Mouse (Mus musculus) mature B cell (primary cell): Measurements from ENCODE around the gene Hibadh.

ENCODE experiments used
- in situ Hi-C: fragments of 300-500 bp; cut with MboI; formaldehyde crosslinking; loops from 2 replicates; pipeline ENCODE4 v1.14.3; 2019

Gene Hibadh

DNA sequence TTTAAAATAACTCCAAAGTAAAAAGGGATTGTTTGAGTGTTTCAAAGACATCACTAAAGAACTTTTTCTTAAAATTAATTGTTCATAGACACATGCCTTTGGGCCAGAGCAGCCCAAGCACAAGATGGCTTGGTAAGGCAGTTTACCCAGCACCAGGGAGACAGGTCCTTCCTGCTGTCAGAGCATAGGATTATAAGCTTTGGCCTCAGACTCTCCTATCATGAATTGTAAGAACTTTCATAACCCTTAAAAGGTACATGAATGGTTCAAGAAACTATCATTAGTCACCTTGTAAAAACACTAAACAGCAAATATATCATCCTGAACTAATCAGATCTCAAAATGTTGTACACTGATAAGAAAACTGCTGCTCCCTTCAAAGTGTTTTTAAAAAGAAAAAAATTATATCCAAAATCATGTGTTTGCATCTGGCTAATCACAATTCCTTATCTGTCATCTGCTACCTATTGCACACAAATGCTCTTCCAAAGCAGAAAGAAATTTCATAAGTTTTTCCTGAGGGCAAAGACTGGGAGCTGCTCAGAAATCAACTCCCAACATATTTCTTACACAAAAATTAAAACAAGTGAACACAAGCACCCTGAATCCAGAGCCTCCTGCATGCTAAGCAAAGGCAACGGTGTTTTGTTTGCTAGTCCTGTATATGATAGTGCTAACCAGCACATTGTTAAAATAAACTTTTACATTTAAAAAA, 1.6 kb downstream of the Hibadh start:
- in situ Hi-C loops: no loop called here

GRCm38 (mm10) chr6:52637337-52637736, 2.9 kb downstream of the Hibadh start:
- in situ Hi-C loops: no loop called here

GRCm38 (mm10) chr6:52635395-52635794, 4.8 kb downstream of the Hibadh start:
- in situ Hi-C loops: no loop called here

GRCm38 (mm10) chr6:52630625-52631024, 9.6 kb downstream of the Hibadh start:
- in situ Hi-C loops: no loop called here

- in situ Hi-C loops: no loop called here
Measured at GRCm38 (mm10) chr6:52629180-52629579, 11.0 kb downstream of the Hibadh start.

GRCm38 (mm10) chr6:52626735-52627134, 13.5 kb downstream of the Hibadh start:
- in situ Hi-C loops: no loop called here

GRCm38 (mm10) chr6:52623741-52624140, 16.4 kb downstream of the Hibadh start:
- in situ Hi-C loops: no loop called here

- in situ Hi-C loops: no loop called here
Measured at GRCm38 (mm10) chr6:52621731-52622480, 18.3 kb downstream of the Hibadh start.

GRCm38 (mm10) chr6:52620090-52620489, 20.1 kb downstream of the Hibadh start:
- in situ Hi-C loops: no loop called here

DNA sequence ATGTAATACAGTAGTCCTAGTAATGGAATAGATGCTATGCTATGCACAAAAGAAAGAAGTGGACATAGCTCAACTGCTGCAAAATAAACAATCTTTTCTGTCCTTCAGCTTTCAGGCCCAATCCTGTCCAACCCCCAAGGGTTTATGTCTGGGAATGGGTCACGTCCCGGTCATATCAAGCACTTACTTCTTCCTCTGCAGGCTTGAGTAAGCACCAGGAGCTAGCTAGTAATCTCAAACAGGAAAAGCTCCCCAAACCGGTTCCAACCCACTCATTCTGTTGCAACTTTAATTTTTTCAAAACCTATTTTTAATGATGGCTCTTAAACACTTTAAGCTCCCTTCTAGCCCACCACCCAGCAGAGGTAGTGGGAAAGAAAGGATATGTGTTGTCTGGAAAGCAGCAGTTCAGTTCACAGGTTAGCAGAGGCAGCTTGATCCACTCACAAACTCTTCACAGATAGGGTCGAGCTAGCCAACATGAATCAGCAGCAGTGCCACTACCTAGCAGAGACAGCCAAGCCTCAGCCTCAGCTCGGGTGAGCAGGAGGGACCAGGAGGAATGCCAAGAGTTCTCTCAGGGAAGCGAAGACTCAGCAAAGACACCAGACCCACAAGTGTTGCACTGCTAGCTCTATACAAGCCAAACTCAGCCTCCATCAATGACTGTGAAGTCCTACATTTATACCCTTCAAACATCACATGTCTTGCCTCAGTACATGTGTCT, 30.4 kb downstream of the Hibadh start:
- in situ Hi-C loops: no loop called here

DNA sequence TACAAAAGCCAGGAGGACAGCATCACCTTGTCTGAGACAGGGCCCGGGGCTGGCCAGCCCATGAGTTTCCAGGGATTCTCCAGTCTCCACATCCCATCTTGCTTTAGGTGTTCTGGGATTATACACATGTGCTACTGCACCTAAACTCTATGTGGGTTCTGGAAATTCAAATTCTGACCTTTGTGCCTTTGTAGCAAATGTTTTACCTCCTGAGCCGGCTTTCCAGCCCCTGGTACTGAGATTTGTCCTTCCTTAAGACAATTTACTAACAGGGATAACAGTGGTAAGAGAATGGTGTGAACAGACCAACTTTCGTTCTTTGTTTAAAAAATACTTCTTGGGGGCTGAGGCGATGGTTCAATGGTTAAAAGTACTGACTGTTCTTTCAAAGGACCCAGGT, 32.1 kb downstream of the Hibadh start:
- in situ Hi-C loops: no loop called here

DNA sequence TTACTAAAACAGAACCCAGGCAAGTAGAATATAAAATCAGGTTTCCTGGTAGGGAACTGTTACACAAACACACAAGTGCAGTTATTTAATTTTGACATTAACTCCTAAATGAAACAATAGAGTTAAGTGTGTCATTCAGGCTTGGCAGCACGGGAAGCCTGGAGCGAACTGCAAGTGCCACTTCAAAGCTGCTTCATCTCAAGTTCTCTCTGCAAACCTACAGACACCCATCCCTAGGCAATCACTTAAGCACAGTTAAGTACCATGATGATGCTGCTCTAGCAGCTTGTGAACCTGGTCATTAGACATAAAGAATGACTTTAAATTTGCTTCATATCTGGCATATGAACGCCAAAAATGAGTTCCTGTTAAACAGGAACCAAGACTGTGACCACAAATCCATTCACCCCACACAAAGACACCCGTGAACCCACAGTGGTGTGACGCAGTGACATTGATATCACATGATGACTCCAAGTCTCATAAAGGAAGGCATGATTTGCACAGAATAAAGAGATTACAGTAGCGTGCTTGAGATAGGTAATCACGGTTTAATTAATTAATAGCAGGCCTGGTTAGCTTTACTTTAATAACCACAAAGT, 33.3 kb downstream of the Hibadh start:
- in situ Hi-C loops: no loop called here

DNA sequence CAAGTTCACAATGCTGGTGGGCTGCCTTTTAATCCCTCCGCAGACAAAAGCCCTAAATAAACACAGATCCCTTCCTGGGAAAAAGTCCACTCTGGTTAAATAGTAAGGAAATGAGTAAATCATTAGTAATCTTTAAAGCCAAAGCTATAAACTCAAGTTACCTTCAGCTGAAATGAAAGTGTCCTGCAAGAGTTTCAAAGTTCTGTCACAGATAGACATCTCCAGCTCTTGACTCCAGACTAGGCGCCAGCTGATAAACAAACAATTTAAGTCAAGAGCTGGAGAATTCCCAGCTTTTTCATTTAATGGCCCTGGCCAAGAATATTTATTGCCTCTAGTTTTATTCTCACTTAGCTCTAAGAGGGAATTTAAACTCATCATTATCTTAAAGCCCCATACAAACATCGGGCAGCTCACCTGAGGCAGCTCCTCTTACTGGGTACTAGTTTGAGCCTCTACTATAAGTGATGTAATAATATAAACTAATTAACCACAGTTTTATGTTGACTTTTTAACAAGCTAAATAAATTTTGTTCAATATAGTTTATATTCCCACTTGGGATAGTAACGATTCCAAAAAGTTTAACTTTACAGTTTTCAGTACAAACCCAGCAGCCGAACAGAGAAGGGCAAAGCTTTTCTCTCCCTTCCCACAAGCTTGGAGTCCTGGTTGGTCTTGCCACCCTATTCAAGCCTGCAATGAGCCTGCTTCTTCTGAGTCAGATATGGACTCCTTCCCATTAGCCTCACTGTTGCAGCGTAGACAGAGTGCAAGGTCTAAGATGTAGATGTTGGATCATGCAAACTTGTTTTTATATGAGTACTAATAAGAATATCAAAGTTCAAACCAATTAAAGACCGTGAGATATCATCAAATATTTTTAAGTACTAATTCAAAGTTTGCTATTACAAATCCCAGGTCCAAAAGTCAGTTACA, 38.2 kb downstream of the Hibadh start:
- in situ Hi-C loops: no loop called here

GRCm38 (mm10) chr6:52601117-52601516, 39.1 kb downstream of the Hibadh start:
- in situ Hi-C loops: no loop called here

DNA sequence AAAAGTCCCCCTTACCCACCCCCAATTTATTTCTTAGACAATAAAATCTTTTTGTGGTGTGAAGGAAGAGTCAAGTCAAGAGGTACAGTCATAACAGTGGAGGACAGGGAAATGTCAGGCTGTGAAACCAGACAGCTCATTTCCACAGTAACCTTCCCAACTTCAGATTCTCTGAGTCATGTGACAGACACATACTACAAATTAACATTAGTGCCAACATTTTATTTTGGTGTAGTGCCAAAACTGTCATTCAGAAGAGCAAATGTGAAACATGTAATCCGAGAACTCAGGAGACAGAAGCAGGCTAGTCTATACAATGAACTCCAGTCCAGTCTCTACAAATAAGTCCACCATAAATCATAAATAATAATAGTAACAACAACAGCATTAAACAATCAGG, 45.4 kb downstream of the Hibadh start:
- in situ Hi-C loops: loop anchor here (25.0 kb wide), 1 partner anchor 332 kb away; the partner anchor contains the start of gene Hoxa13

- in situ Hi-C loops: loop anchor here (25.0 kb wide), 1 partner anchor 324 kb away; the partner anchor contains the start of gene Hoxa13
Measured at GRCm38 (mm10) chr6:52586564-52586963, 53.6 kb downstream of the Hibadh start.

- in situ Hi-C loops: loop anchor here (25.0 kb wide), 1 partner anchor 322 kb away; the partner anchor contains the start of gene Hoxa13
Measured at GRCm38 (mm10) chr6:52584383-52584782, 55.8 kb downstream of the Hibadh start.

GRCm38 (mm10) chr6:52581081-52581480, 59.1 kb downstream of the Hibadh start:
- in situ Hi-C loops: loop anchor here (25.0 kb wide), 1 partner anchor 319 kb away; the partner anchor contains the start of gene Hoxa13

- in situ Hi-C loops: loop anchor here (25.0 kb wide), 1 partner anchor 316 kb away; the partner anchor contains the start of gene Hoxa13
Measured at GRCm38 (mm10) chr6:52578322-52578721, 61.9 kb downstream of the Hibadh start.

DNA sequence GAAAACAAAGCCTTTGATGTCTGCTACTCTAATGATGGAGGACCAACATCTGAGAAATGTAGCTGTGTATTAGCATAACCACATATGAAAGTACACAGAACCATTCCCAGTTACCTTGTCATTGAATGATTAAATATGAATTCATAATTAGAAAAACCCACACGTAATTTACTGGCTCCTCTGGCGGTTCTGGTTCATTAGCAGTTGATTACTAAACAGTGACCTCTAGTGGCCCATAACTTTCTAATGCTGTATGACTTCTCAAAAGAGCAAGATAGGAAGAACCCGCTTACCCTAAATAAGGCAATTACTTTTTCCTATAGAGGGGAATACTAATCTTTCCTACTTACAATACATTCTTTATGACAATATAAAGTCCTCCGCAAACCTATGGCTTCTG, 62.9 kb downstream of the Hibadh start:
- in situ Hi-C loops: loop anchor here (25.0 kb wide), 1 partner anchor 315 kb away; the partner anchor contains the start of gene Hoxa13

DNA sequence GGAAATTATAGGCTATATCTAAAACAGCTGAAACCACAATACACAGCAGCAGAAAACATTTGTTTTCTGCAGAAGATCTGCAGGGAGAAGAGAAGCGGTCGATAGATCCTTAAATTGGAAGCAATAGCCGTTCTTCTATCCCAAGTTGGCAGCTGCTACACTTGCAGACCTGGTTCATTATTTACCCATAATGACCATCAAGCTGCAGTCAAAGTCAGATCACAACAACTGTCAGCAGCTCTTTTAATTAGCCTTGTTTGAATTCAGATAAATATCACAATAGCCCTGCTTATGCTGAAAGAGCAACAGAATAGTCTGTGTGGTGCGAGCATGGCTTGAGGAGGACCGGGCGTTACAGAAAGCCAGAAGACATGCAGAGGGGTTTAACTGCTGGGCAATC, 71.5 kb downstream of the Hibadh start:
- in situ Hi-C loops: no loop called here
